Mouse (Mus musculus): ENCODE measurements around the gene Olfr1224-ps1.
"Not testable (repeated sequence)": the region's sequence is repeated elsewhere in the genome, so short reads cannot be mapped to it uniquely, and the experiment has no call there.

Gene Olfr1224-ps1

DNA sequence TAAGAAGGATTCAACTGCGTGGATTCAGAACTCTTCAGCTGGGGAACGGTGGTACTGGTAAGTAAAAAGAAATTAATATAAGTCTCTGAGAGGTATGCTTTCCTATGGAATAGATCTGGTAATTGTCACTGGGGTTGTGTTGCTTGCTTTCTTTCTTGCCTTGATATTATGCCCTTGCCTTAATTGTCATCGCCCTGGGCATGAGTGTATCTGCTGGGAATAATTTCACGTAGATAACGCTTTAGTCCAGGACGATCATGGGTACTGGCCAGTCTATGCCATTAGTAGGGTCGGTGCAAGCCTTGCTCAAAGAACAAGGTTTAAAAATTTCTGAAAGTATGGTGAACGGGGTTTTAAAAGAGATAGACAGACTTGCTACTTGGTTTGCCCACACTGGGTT, at the start of gene Olfr1224-ps1:
TSS of gene Olfr1224-ps1 (minus strand) at position 101 of the 400 bp plus-strand sequence.
- DNase-seq, result not testable (repeated sequence)

DNA sequence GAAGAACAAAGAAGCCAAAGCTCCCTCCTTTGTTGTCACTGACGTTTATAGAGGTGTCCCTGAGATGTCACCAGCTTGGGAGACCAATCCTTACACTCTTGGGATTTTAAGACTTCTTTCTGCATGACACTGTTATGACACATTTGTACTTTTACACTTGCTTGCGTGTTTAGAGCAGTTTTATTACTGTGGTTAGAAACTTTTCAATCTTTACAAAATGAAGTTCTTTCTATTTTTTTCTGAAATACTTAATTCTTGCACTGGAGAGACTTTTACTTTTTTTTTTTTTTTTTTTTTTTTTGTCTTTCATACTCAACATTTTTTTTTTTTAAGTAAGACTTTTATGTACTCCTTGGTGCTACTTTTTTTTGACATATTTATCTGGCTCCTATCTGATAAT, 36.1 kb upstream of the Olfr1224-ps1 start, which contains the start of gene Olfr1226:
TSS of gene Olfr1226 (minus strand) at position 101 of the 400 bp plus-strand sequence.
- no peak for DNase-seq

DNA sequence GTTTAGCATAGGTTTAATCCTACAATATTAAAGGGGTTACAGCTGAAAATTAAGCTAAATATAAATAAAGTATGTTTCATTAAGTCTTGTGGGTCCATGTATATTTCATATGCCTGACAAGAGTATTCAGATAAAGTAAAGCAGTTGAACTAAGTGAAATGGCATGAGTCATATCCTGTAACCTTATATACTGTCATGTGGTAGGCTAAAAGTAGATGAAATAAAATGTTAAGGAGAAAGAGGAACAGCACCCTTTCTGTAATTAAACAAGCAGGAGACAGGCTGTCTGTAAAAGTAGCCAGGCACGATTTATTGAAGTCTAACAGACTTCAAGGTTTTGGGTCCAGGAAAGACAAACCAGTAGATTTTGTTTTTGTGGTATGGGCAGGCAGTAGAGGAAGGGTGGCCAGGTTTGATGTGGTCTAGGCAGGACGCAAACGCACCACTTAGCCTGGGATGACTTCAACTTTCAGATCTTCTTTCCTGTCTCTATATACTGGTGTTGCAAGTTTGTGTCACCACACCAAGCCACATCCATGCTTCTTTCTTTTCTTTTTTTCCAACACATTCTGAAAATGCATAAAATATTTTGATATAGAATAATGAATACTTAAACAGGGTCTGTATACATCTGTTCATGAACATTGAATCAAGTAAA, 32.6 kb upstream of the Olfr1224-ps1 start:
- no peak for DNase-seq

DNA sequence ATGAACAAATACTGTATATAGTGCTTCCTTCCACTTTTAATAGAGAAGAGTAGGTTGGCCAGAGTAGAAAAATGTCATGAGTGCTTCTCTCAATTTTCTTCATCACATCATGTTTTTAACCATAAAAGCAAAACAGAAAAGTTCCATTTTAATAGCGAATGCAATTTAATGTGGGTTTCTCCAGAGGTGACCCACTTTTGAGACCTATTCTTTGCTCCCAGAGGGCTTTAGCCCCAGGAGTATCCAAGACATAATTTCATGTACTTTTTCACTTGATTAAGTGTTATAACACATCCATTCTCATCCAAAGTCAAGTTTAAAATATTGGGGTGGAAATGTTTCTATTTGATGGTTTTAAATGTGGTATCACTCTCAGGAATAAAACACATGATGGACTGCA, 10.7 kb upstream of the Olfr1224-ps1 start, which contains the start of gene Olfr1225:
TSS of gene Olfr1225 (minus strand) at position 101 of the 400 bp plus-strand sequence.
- no peak for DNase-seq

DNA sequence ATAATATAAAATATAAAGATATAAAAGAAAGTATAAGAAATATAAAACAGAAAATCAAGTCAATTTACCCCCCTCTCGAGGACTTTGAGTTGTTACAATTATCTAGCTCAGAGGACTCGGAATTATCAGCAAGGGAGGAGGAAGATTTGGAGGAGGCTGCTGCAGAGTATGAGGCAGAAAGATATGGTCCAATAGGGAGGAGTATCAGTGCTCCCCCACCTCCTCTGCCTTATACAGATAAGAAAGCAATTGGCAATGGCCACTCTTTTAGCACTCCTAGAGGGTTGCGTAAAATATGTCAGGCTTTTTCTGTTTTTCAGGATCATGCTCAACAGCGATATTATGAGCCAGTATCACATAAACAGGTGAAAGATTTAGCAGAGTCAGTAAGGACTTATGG, 820 bp upstream of the Olfr1224-ps1 start:
- DNase-seq, result not testable (repeated sequence)

DNA sequence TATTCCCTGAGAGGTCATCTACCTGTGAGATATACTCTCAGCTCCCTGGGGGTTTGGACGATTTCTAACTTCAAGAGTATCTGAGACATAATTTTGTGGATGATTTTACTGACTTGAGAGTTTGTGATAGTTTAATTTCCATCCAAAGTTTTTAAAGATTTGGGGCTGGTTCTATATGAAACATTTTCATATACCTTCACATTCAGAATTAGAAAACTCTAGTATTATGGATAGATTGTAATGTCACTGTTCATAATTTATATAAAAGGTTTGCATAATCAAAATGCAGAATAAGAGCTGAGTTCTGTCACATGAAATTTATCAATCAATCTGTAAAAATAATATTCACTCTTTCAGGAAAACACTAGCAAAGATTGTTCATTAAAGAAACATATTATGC, 12.4 kb downstream of the Olfr1224-ps1 start, which contains the start of gene Olfr1223:
TSS of gene Olfr1223 (minus strand) at position 101 of the 400 bp plus-strand sequence.
- no peak for DNase-seq

DNA sequence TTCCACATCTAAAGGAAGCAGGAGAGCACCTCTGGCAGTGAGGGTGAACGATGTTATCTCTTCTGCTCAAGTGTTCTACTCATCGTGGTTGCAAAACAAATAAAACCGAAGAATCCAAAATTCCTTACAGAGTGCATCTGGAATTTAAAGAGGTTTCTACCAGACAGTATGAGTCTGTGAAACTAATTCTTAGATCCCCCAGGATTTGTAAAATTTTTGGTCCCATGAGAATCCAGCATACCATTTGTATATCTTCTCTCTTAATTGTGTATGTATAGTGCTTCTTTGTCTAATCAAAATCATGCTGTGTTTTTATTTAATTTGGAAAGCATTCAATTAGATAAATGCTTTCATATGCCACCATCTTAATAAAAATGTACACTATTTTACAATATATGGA, 30.9 kb downstream of the Olfr1224-ps1 start, which contains the start of gene Olfr1222:
TSS of gene Olfr1222 (minus strand) at position 101 of the 400 bp plus-strand sequence.
- no peak for DNase-seq

DNA sequence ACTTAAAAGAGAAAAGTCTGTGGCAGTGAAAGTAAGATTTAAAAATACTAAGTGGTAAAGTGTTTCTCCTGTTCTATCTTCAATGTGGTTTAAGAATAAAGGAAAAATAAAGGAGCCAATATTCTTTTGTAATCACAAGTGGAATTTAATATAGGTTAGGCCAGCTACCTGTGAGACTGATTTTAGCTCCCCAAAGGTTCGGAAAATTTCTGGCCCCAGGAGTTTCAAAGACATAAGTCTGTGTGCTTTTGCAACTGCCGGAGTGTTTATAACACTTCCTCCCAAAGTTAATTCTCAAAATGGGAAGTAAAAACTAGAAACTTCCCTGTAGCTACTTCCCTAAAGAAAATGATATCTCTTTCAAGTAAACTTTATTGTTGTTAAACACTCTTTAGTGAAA, 46.7 kb downstream of the Olfr1224-ps1 start, which contains the start of gene Olfr1221:
TSS of gene Olfr1221 (minus strand) at position 101 of the 400 bp plus-strand sequence.
- DNase-seq, result no peak

DNA sequence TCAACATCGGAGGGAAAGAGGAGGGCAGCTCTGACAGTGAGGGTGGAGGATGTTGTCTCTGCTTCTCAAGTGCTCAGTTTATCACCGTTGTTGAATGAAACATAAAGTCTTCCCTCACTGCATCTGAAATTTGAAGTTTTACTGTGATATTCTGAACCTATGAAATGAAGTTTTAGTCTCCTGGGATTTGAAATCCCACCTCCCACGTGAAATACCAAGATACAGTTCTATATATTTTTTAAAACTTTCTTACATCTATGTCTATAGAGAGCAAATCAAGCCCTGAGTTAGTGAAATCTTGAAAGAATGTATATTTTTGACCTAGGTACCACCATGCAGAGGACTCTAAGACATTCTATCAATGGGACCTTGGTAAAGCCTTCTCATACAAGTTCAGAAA, 57.2 kb downstream of the Olfr1224-ps1 start, which contains the start of gene Olfr1220:
TSS of gene Olfr1220 (minus strand) at position 101 of the 400 bp plus-strand sequence.
- no peak for DNase-seq

DNA sequence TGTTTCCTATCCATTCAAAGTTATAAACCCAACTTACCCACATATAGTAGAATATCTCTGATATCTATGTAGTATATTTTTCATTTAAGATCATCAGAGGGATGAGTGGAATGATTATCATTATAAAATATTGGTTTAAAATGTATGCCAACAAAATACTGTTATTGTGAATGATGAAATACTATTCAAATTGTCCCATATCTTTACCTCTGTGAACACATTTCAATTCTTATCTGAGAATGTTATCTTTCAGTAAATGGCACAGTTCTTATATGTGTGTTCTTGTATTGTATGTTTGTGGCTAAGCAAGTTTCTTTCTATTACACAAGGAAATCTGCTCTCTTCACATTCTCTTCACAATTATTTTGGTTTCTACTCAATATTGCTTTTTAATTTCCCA, 58.2 kb downstream of the Olfr1224-ps1 start:
- no peak for DNase-seq
